11 mouse cellular contexts compared by ENCODE assay signal in the genomic region with DNA sequence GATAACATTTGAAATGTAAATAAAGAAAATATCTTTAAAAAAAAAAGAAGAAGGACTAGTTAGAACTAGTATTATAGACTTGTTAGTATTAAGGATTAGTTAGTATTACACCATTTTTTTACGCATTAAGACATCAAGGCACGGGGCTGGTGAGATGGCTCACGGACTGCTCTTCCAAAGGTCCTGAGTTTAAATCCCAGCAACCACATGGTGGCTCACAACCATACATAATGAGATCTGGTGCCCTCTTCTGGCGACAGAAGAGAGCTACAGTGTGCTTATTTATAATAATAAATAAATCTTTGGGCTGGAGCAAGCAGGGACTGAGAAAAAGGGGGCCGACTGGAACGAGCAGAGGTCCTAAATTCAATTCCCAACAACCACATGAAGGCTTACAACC. TPM values are rescaled to one million over a fixed set of nuclear protein-coding genes. Genes with fewer than 3 reads are reported as not detected.
DNase-seq lines count a peak whose midpoint lies in the region; ATAC-seq and TF ChIP-seq lines count a peak whose summit lies in the region.
"Not testable (repeated sequence)": the region's sequence is repeated elsewhere in the genome, so short reads cannot be mapped to it uniquely, and the experiment has no call there.
"Had no signal": no experiment of that assay in that cellular context is flagged by ENCODE, and none has a peak within 500 bp of the region (broad histone marks: within the 10 kb centered on the region; RNA-seq: fewer than 3 reads in every experiment).

No protein-coding gene starts in this region.

- TF ChIP-seq EP300 in liver, postnatal 0 days (IDR thresholded peaks at IDR 0.05; ENCODE audit: low read depth) = not testable (repeated sequence)

- not testable (repeated sequence) for H3K4me3 ChIP-seq in ES-E14 (ENCODE audit: insufficient read depth in 1 of 2, low read depth in 1 of 2, low read length in 2 of 2, poor library complexity in 1 of 2, severe bottlenecking in 1 of 2); forebrain, postnatal 0 days (ENCODE audit: low read depth, low read length); liver, postnatal 0 days (ENCODE audit: low read depth, low read length)

- in situ Hi-C loops in ES-E14 (cut with MboI; ENCODE audit: low sequenced_read_pairs in 2 of 2, unreplicated experiment in 2 of 2) = not testable (repeated sequence)

- not testable (repeated sequence) for H3K36me3 ChIP-seq in ES-E14 (ENCODE audit: control insufficient read depth, insufficient read depth, low read length, poor library complexity, severe bottlenecking); forebrain, postnatal 0 days (ENCODE audit: insufficient read depth); liver, postnatal 0 days (replicated peaks; ENCODE audit: insufficient read depth, low read length)

- H3K4me1 ChIP-seq in ES-E14 (ENCODE audit: control insufficient read depth in 2 of 2, insufficient read depth in 2 of 2, low read length in 2 of 2, poor library complexity in 1 of 2); forebrain, postnatal 0 days (ENCODE audit: insufficient read depth); liver, postnatal 0 days (ENCODE audit: insufficient read depth): not testable (repeated sequence)

- not testable (repeated sequence) for H3K4me2 ChIP-seq in forebrain, postnatal 0 days (ENCODE audit: low read depth); liver, postnatal 0 days (ENCODE audit: low read depth, low read length)

- H3K27me3 ChIP-seq in forebrain, postnatal 0 days (ENCODE audit: insufficient read depth, low read length); liver, postnatal 0 days (ENCODE audit: insufficient read depth, low read length): not testable (repeated sequence)

- DNase-seq in 416B (ENCODE audit: low read depth) (peak; percentile 70), ES-E14 (ENCODE audit: low read depth, low spot score) (peak; percentile 52), adipocyte (ENCODE audit: low spot score) (peak; percentile 19)
- DNase-seq in forebrain, postnatal 0 days; liver, postnatal 0 days: not testable (repeated sequence)
- peak; percentile 53 for DNase-seq in induced T-regulatory cell, adult 2 months (ENCODE audit: low read depth)
- DNase-seq in naive thymus-derived CD4-positive, alpha-beta T cell, adult 2 months (ENCODE audit: low read depth) = peak; percentile 26
- peak; percentile 6 for DNase-seq in thymus, postnatal 25 days

- not testable (repeated sequence) for ATAC-seq in forebrain, postnatal 0 days; liver, postnatal 0 days

- peak; percentile 39 for TF ChIP-seq CTCF in forebrain, postnatal 0 days (IDR thresholded peaks at IDR 0.05; ENCODE audit: low read depth)
- TF ChIP-seq CTCF in liver, postnatal 0 days (IDR thresholded peaks at IDR 0.05; ENCODE audit: low read depth) = peak; percentile 53

- H3K27ac ChIP-seq in ES-E14 (ENCODE audit: insufficient read depth, low read depth, low read length, poor library complexity, severe bottlenecking); forebrain, postnatal 0 days (ENCODE audit: low read depth, low read length); liver, postnatal 0 days (ENCODE audit: low read depth): not testable (repeated sequence)

- H3K9me3 ChIP-seq in ES-E14 (ENCODE audit: control insufficient read depth, insufficient read depth, low read depth, low read length); forebrain, postnatal 0 days (ENCODE audit: low read length); liver, postnatal 0 days (ENCODE audit: low read length): not testable (repeated sequence)

- not testable (repeated sequence) for H3K9ac ChIP-seq in ES-E14 (ENCODE audit: insufficient read depth, low read depth, low read length, poor library complexity, severe bottlenecking); forebrain, postnatal 0 days; liver, postnatal 0 days (replicated peaks)

- WGBS in forebrain, postnatal 0 days = 62% methylated on average over 6 of the region's 6 CpGs
- WGBS in liver, postnatal 0 days (ENCODE audit: insufficient replicate concordance) = 63% methylated on average over 6 of the region's 6 CpGs

TF ChIP-seq in ES-E14, 5 proteins besides CTCF, POLR2A, EP300 and RAD21:
- TF ChIP-seq ZNF384 (IDR thresholded peaks at IDR 0.05; ENCODE audit: low read depth, low read length) = peak; percentile 34; the same call in 1 of the 2 replicates

RNA-seq across cellular contexts. Expression of a gene that starts 33.5 kb away (rescaled TPM):
- total RNA-seq in ES-E14 (2012; rRNA removed) = 98.6 and 112 TPM in 2 replicates
- 18.2 and 19.2 TPM in 2 replicates for total RNA-seq in forebrain, postnatal 0 days (2014; rRNA removed)
- 50.3 and 50.7 TPM in 2 replicates for polyA plus RNA-seq in forebrain, postnatal 0 days (2015; fragmentation: Nextera tagmentation; extraction: Ambion mirVana)
- polyA plus RNA-seq in liver, postnatal 0 days (2015; fragmentation: Nextera tagmentation; extraction: Ambion mirVana) = 235 and 276 TPM in 2 replicates

RNA-seq across cellular contexts. Expression of a gene that starts 59.9 kb away (rescaled TPM):
- not detected in 2 replicates for total RNA-seq in ES-E14 (2012; rRNA removed)
- 4.2 and 5.8 TPM in 2 replicates for total RNA-seq in forebrain, postnatal 0 days (2014; rRNA removed)
- 2.1 and 2.3 TPM in 2 replicates for polyA plus RNA-seq in forebrain, postnatal 0 days (2015; fragmentation: Nextera tagmentation; extraction: Ambion mirVana)
- polyA plus RNA-seq in liver, postnatal 0 days (2015; fragmentation: Nextera tagmentation; extraction: Ambion mirVana) = 0.31 and 0.50 TPM in 2 replicates
- total RNA-seq: granulocyte monocyte progenitor cell, adult 5-6 weeks; hematopoietic stem cell, adult 5-6 weeks had no signal
- polyA plus RNA-seq: inflammation-experienced regulatory T-cells, adult 6 months had no signal
